Mouse (Mus musculus) forebrain, embryonic 16.5 days (tissue): ENCODE measurements at regions not wholly inside any gene's neighbourhood (a gene's known extent, or its start where the extent isn't known, plus 50 kb on each side); places are given as distances from the start of the nearest gene placed in this dataset.
A peak's percentile ranks its signal among the peaks of the same experiment; 100 is the strongest.

Experiments
- ATAC-seq: fragments of 200-750 bp; cut with Nextera tagmentation; 2 replicates; pipeline ENCODE4 v1.8.0; 2017; ENCODE audit warnings: mild to moderate bottlenecking, moderate library complexity
- H3K27ac ChIP-seq: fragments of 300-500 bp; sonication (generic); 2 replicates; pipeline ENCODE4 v1.5.1; 2014; ENCODE audit warnings: low read length, control low read depth
- H3K27me3 ChIP-seq: fragments of 300-500 bp; sonication (generic); replicated peaks from 2 replicates; pipeline ENCODE4 v1.6.1; 2014; ENCODE audit warnings: low read length; ENCODE audit not compliant: control insufficient read depth, insufficient read depth
- H3K36me3 ChIP-seq: fragments of 300-500 bp; sonication (generic); 2 replicates; pipeline ENCODE4 v1.6.1; 2014; ENCODE audit not compliant: control insufficient read depth, insufficient read depth
- H3K4me1 ChIP-seq: fragments of 300-500 bp; sonication (generic); replicated peaks from 2 replicates; pipeline ENCODE4 v1.6.1; 2014; ENCODE audit warnings: low read length; ENCODE audit not compliant: control insufficient read depth, insufficient read depth
- H3K4me2 ChIP-seq: fragments of 300-500 bp; sonication (generic); 2 replicates; pipeline ENCODE4 v1.6.1; 2014; ENCODE audit warnings: mild to moderate bottlenecking, low read length, control low read depth
- H3K4me3 ChIP-seq: fragments of 300-500 bp; sonication (generic); replicated peaks from 2 replicates; pipeline ENCODE4 v1.5.1; 2014; ENCODE audit warnings: mild to moderate bottlenecking, low read length, control low read depth
- H3K9ac ChIP-seq: fragments of 300-500 bp; sonication (generic); replicated peaks from 2 replicates; pipeline ENCODE4 v1.6.1; 2014; ENCODE audit warnings: low read depth, low read length, control low read depth
- H3K9me3 ChIP-seq: fragments of 300-500 bp; sonication (generic); 2 replicates; pipeline ENCODE4 v1.6.1; 2016; ENCODE audit warnings: low read length; ENCODE audit not compliant: control insufficient read depth
- WGBS: fragments of 180-500 bp; shearing (Covaris S2); extraction: QIAGEN DNeasy Blood & Tissue Kit; methylation state at CpG from one replicate; pipeline ENCODE4 v1.1.7; 2014; 5-methylcytosine and 5-hydroxymethylcytosine counted together

- WGBS = 78% methylated on average over 10 of the region's 10 CpGs
- Histone ChIP-seq H3K9ac (no peak overlapping the region), H3K27me3 (no peaks in the 10 kb centered on the region), H3K9me3 (no peaks in the 10 kb centered on the region), H3K36me3 (no peaks in the 10 kb centered on the region), H3K4me3 (no peak overlapping the region), H3K4me1 (peaks cover 10% of the 10 kb centered on the region), H3K27ac (no peak overlapping the region), H3K4me2 (no peak overlapping the region)
- ATAC-seq = no peak
These were observed 106.9 kb upstream of the Pkdcc start for GRCm38 (mm10) chr17:83108151-83108550.

- H3K4me1 ChIP-seq = peaks cover 10% of the 10 kb centered on the region
- 46% methylated on average over 10 of the region's 10 CpGs for WGBS
- H3K4me3 ChIP-seq = no peak overlapping the region
- no peaks in the 10 kb centered on the region for H3K36me3 ChIP-seq
- peak; percentile 81 for ATAC-seq
- H3K9ac ChIP-seq = no peak overlapping the region
- H3K27me3 ChIP-seq = no peaks in the 10 kb centered on the region
- no peak overlapping the region for H3K27ac ChIP-seq
- H3K9me3 ChIP-seq = no peaks in the 10 kb centered on the region
- no peak overlapping the region for H3K4me2 ChIP-seq
These were observed 105.2 kb upstream of the Pkdcc start for GRCm38 (mm10) chr17:83109792-83110440.

- 87% methylated on average over 8 of the region's 8 CpGs for WGBS
- H3K9ac ChIP-seq = no peak overlapping the region
- no peaks in the 10 kb centered on the region for H3K36me3 ChIP-seq
- H3K4me1 ChIP-seq = peaks cover 10% of the 10 kb centered on the region
- no peaks in the 10 kb centered on the region for H3K27me3 ChIP-seq
- ATAC-seq = no peak
- H3K4me2 ChIP-seq = no peak overlapping the region
- no peaks in the 10 kb centered on the region for H3K9me3 ChIP-seq
- H3K4me3 ChIP-seq = no peak overlapping the region
- H3K27ac ChIP-seq = no peak overlapping the region
These were observed 104.5 kb upstream of the Pkdcc start for GRCm38 (mm10) chr17:83110556-83110955.

- peaks cover 4% of the 10 kb centered on the region for H3K4me1 ChIP-seq
- no peak overlapping the region for H3K27ac ChIP-seq
- no peak for ATAC-seq
- no peaks in the 10 kb centered on the region for H3K27me3 ChIP-seq
- WGBS = 82% methylated on average over 4 of the region's 4 CpGs
- H3K9ac ChIP-seq = no peak overlapping the region
- H3K4me2 ChIP-seq = no peak overlapping the region
- no peaks in the 10 kb centered on the region for H3K9me3 ChIP-seq
- no peak overlapping the region for H3K4me3 ChIP-seq
- no peaks in the 10 kb centered on the region for H3K36me3 ChIP-seq
These were observed 99.9 kb upstream of the Pkdcc start for GRCm38 (mm10) chr17:83115146-83115545.

- no peak for ATAC-seq
- H3K4me1 ChIP-seq = no peaks in the 10 kb centered on the region; the same call in 1 of the 2 replicates
- no peaks in the 10 kb centered on the region for H3K9me3 ChIP-seq
- no peak overlapping the region for H3K9ac ChIP-seq
- H3K4me3 ChIP-seq = no peak overlapping the region
- no peaks in the 10 kb centered on the region for H3K36me3 ChIP-seq
- no peak overlapping the region for H3K4me2 ChIP-seq
- no peaks in the 10 kb centered on the region for H3K27me3 ChIP-seq
- H3K27ac ChIP-seq = no peak overlapping the region
- 36% methylated on average over 5 of the region's 6 CpGs for WGBS
These were observed 99.1 kb upstream of the Pkdcc start for GRCm38 (mm10) chr17:83115832-83116480.

- no peak for ATAC-seq
- Histone ChIP-seq H3K4me3 (no peak overlapping the region), H3K4me2 (no peak overlapping the region), H3K27me3 (no peaks in the 10 kb centered on the region), H3K4me1 (peaks cover 16% of the 10 kb centered on the region), H3K9ac (no peak overlapping the region), H3K9me3 (no peaks in the 10 kb centered on the region), H3K27ac (no peak overlapping the region), H3K36me3 (no peaks in the 10 kb centered on the region)
- 57% methylated on average over 16 of the region's 16 CpGs for WGBS
These were observed 94.3 kb upstream of the Pkdcc start for GRCm38 (mm10) chr17:83120665-83121232.

GRCm38 (mm10) chr17:83122525-83123280, 92.4 kb upstream of the Pkdcc start:
- peak overlapping the region; percentile 18; the same call in 1 of the 2 replicates for H3K4me3 ChIP-seq

GRCm38 (mm10) chr17:83125057-83125456, 90.0 kb upstream of the Pkdcc start:
- Histone ChIP-seq H3K27me3 (no peaks in the 10 kb centered on the region), H3K27ac (no peak overlapping the region), H3K4me2 (no peak overlapping the region), H3K9me3 (no peaks in the 10 kb centered on the region), H3K36me3 (no peaks in the 10 kb centered on the region), H3K4me3 (no peak overlapping the region), H3K4me1 (peaks cover 41% of the 10 kb centered on the region), H3K9ac (no peak overlapping the region)
- no peak for ATAC-seq

More at GRCm38 (mm10) chr17:83122525-83123280, 92.4 kb upstream of the Pkdcc start:
- Histone ChIP-seq H3K36me3 (no peaks in the 10 kb centered on the region), H3K4me2 (peak overlapping the region; percentile 38), H3K9ac (no peak overlapping the region), H3K9me3 (no peaks in the 10 kb centered on the region), H3K27ac (no peak overlapping the region), H3K4me1 (peaks cover 19% of the 10 kb centered on the region), H3K27me3 (no peaks in the 10 kb centered on the region)
- 4% methylated on average over 20 of the region's 20 CpGs for WGBS
- peak; percentile 92 for ATAC-seq

- H3K4me3 ChIP-seq = no peak overlapping the region
- ATAC-seq = no peak
- WGBS = 44% methylated on average over 6 of the region's 6 CpGs
- H3K27ac ChIP-seq = no peak overlapping the region
- H3K4me1 ChIP-seq = peaks cover 29% of the 10 kb centered on the region
- no peaks in the 10 kb centered on the region for H3K9me3 ChIP-seq
- no peak overlapping the region for H3K4me2 ChIP-seq
- no peak overlapping the region for H3K9ac ChIP-seq
- H3K36me3 ChIP-seq = no peaks in the 10 kb centered on the region
- no peaks in the 10 kb centered on the region for H3K27me3 ChIP-seq
These were observed 87.2 kb upstream of the Pkdcc start for GRCm38 (mm10) chr17:83127842-83128241.
